Mouse (Mus musculus) CH12.LX (cell line): ENCODE results near the gene Fnbp1. TPM values are rescaled to one million over a fixed set of nuclear protein-coding genes. Genes with fewer than 3 reads are reported as not detected.

ENCODE experiments used
- DNase-seq: peaks from one replicate; pipeline ENCODE4 v3.0.0-alpha.2; 2013; ENCODE audit errors: extremely low read depth
- H3K27ac ChIP-seq: 2 replicates; pipeline ENCODE4 v1.5.1; 2012; ENCODE audit warnings: low read depth, mild to moderate bottlenecking, control low read depth, moderate library complexity; ENCODE audit not compliant: insufficient read depth
- H3K27me3 ChIP-seq: replicated peaks from 2 replicates; pipeline ENCODE3; 2012; ENCODE audit warnings: inconsistent platforms
- H3K36me3 ChIP-seq, 2 experiments: replicated peaks in 1 of 2; 2 replicates each; pipeline versions ENCODE3 to v1.6.1; 2012; ENCODE audit warnings: inconsistent platforms in 1 of 2, low read length in 1 of 2, mild to moderate bottlenecking in 1 of 2, mixed read lengths in 1 of 2, moderate library complexity in 1 of 2; ENCODE audit not compliant: control insufficient read depth in 1 of 2, insufficient read depth in 1 of 2
- H3K4me1 ChIP-seq, 2 experiments: 2 replicates each; pipeline ENCODE4 v1.6.1; 2012; ENCODE audit warnings: inconsistent platforms in 1 of 2, moderate library complexity in 1 of 2; ENCODE audit not compliant: insufficient read depth in 2 of 2, control insufficient read depth in 1 of 2
- H3K4me2 ChIP-seq: 2 replicates; pipeline ENCODE4 v1.6.1; 2012; ENCODE audit warnings: low read depth, mild to moderate bottlenecking, control low read depth; ENCODE audit not compliant: poor library complexity, insufficient read depth, severe bottlenecking
- H3K4me3 ChIP-seq, 3 experiments: fragments of 150-350 bp in 1 of 3; sonication (generic) in 1 of 3; replicated peaks in 1 of 3; 2 replicates each; pipeline versions ENCODE3 to v1.5.1; 2011 to 2012; ENCODE audit warnings: low read depth in 2 of 3, low read length in 2 of 3, mild to moderate bottlenecking in 2 of 3, moderate library complexity in 2 of 3, control low read depth in 1 of 3, improper control_type of control experiment in 1 of 3, inconsistent platforms in 1 of 3, mixed read lengths in 1 of 3; ENCODE audit not compliant: poor library complexity in 1 of 3
- H3K79me2 ChIP-seq: replicated peaks from 2 replicates; pipeline ENCODE4 v1.6.1; 2012; ENCODE audit warnings: mild to moderate bottlenecking, moderate library complexity; ENCODE audit not compliant: control insufficient read depth, poor library complexity, insufficient read depth, severe bottlenecking; ENCODE audit errors: extremely low read depth
- H3K9ac ChIP-seq: 2 replicates; pipeline ENCODE4 v1.6.1; 2012; ENCODE audit warnings: low read depth, mild to moderate bottlenecking, control low read depth, moderate library complexity; ENCODE audit not compliant: insufficient read depth
- H3K9me3 ChIP-seq: replicated peaks from 2 replicates; pipeline ENCODE3; 2012; ENCODE audit warnings: low read length, inconsistent platforms, mixed read lengths
- EP300 ChIP-seq: IDR thresholded peaks from 2 replicates; pipeline ENCODE4 v1.6.1; 2011; ENCODE audit warnings: low read length, improper control_type of control experiment
- IRF4 ChIP-seq: IDR thresholded peaks from 2 replicates; pipeline ENCODE4 v1.6.1; 2014; ENCODE audit warnings: low read depth, mild to moderate bottlenecking, inconsistent platforms, low read length, improper control_type of control experiment
- JUN ChIP-seq: IDR thresholded peaks from 2 replicates; pipeline ENCODE4 v1.6.1; 2011; ENCODE audit warnings: low read depth, mild to moderate bottlenecking, low read length, improper control_type of control experiment, moderate library complexity; ENCODE audit not compliant: insufficient read depth
- JUND ChIP-seq: conservative IDR thresholded peaks from 2 replicates; pipeline ENCODE4 v1.6.1; 2011; ENCODE audit warnings: low read depth, low read length, improper control_type of control experiment
- MAZ ChIP-seq: IDR thresholded peaks from 2 replicates; pipeline ENCODE4 v1.6.1; 2012; ENCODE audit warnings: low read depth, mild to moderate bottlenecking, inconsistent platforms, low read length, improper control_type of control experiment, moderate library complexity
- PAX5 ChIP-seq: IDR thresholded peaks from 2 replicates; pipeline ENCODE4 v1.6.1; 2012; ENCODE audit warnings: low read length, inconsistent platforms, mixed read lengths
- POLR2AphosphoS2 ChIP-seq: IDR thresholded peaks from 2 replicates; pipeline ENCODE4 v1.6.1; 2011; ENCODE audit warnings: low read depth, low read length, improper control_type of control experiment
- RAD21 ChIP-seq: IDR thresholded peaks from 2 replicates; pipeline ENCODE4 v1.6.1; 2011; ENCODE audit warnings: low read depth, mild to moderate bottlenecking, low read length, improper control_type of control experiment, moderate library complexity
- SIN3A ChIP-seq: IDR thresholded peaks from 2 replicates; pipeline ENCODE4 v1.6.1; 2012; ENCODE audit warnings: low read length, improper control_type of control experiment, inconsistent platforms
- ZNF384 ChIP-seq: IDR thresholded peaks from 2 replicates; pipeline ENCODE4 v1.6.1; 2012; ENCODE audit warnings: low read depth, low read length, improper control_type of control experiment, inconsistent platforms
- dilution Hi-C: fragments of 300-500 bp; cut with MboI; formaldehyde crosslinking; loops from 2 replicates; pipeline ENCODE4 v1.14.3; 2020; ENCODE audit warnings: low sequenced_read_pairs; ENCODE audit not compliant: extremely low pct_unique_long_range_greater_than_20kb, extremely low pct_ligation_motif_present
- in situ Hi-C: fragments of 300-500 bp; cut with MboI; formaldehyde crosslinking; loops from 3 replicates; pipeline ENCODE4 v1.14.3; 2019; ENCODE audit warnings: low sequenced_read_pairs, low pct_ligation_motif_present, low pct_unique_long_range_greater_than_20kb, mixed read lengths
- polyA plus RNA-seq: library from polyadenylated mRNA; unstranded; fragments of >175 nt; gene quantifications from 2 replicates; pipeline ENCODE4 v1.2.1, GENCODE M21; 2012; ENCODE audit warnings: low read depth; ENCODE audit not compliant: insufficient read length
- total RNA-seq, 2 experiments: library from RNA; depleted of rRNA; stranded (reverse); fragments of 300-350 nt in 1 of 2; fragments of >200 nt in 1 of 2; gene quantifications; 2 replicates each; pipeline ENCODE4 v1.2.3; 2012 to 2014

Gene Fnbp1
- total and polyA plus RNA-seq, 3 experiments = 29.6 to 133 (median 50.5) TPM

GRCm38 (mm10) chr2:31118639-31119380 is 23.0 kb downstream of the Fnbp1 start:
- Histone ChIP-seq H3K4me2 (peak overlapping the region; percentile 19), H3K9ac (no peak overlapping the region), H3K4me1 (peaks cover 27 to 75% of the 10 kb centered on the region in 2 experiments), H3K27ac (peak overlapping the region; percentile 54; the same call in 1 of the 2 replicates), H3K36me3 (peaks cover 12 to 58% of the 10 kb centered on the region in 2 experiments), H3K9me3 (peaks cover 4% of the 10 kb centered on the region), H3K79me2 (peaks cover 93% of the 10 kb centered on the region), H3K27me3 (no peaks in the 10 kb centered on the region), H3K4me3 (no peak overlapping the region)
- in situ Hi-C loops = no loop called here
- dilution Hi-C loops = no loop called here
- no peak for DNase-seq
- no peak for TF ChIP-seq PAX5
- TF ChIP-seq SIN3A = 0 out of 2 replicates have a peak, but pooled peaks have one; percentile 33
- no peak for TF ChIP-seq POLR2AphosphoS2
- no peak for TF ChIP-seq ZNF384

DNA sequence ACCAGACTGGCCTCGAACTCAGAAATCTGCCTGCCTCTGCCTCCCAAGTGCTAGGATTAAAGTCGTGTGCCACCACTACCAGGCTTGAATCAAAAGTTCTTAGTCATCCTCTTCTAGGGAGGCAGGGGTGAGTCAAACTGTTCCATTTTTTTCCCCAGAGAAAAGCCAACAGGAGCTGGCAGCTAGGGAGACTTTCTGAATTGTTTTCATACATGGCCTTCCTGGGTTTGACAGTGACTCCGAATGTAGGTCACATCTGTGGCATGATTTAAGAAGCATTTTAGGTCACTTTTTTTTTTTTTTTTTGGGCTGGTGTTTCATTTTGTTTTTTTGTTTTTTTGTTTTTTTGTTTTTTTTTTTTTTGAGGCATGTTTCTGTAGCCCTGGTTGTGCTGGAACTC is 23.6 kb downstream of the Fnbp1 start:
- no peak overlapping the region for H3K27ac ChIP-seq
- in situ Hi-C loops = no loop called here
- peak; percentile 61 for DNase-seq
- H3K9ac ChIP-seq = no peak overlapping the region
- H3K4me2 ChIP-seq = no peak overlapping the region
- TF ChIP-seq EP300 (peak; percentile 48), JUND (peak; percentile 52; the same call in 1 of the 2 replicates), IRF4 (peak; percentile 17; the same call in 1 of the 2 replicates), JUN (0 out of 2 replicates have a peak, but pooled peaks have one; percentile 11), MAZ (no peak), RAD21 (no peak), ZNF384 (peak; percentile 57)
- TF ChIP-seq, all 38 proteins: peak for 5
- H3K4me3 ChIP-seq = no peak overlapping the region
- H3K4me1 ChIP-seq = peaks cover 27 to 73% of the 10 kb centered on the region in 2 experiments
- peaks cover 8 to 54% of the 10 kb centered on the region in 2 experiments for H3K36me3 ChIP-seq
- H3K79me2 ChIP-seq = peaks cover 92% of the 10 kb centered on the region
- H3K9me3 ChIP-seq = peaks cover 4% of the 10 kb centered on the region
- no peaks in the 10 kb centered on the region for H3K27me3 ChIP-seq
- dilution Hi-C loops = no loop called here
